Mouse (Mus musculus) CH12.LX (cell line): ENCODE measurements around the gene Specc1l. TPM values are rescaled to one million over a fixed set of nuclear protein-coding genes. Genes with fewer than 3 reads are reported as not detected.

ENCODE experiments used
- DNase-seq: peaks from one replicate; pipeline ENCODE4 v3.0.0-alpha.2; 2013; ENCODE audit errors: extremely low read depth
- H3K27ac ChIP-seq: 2 replicates; pipeline ENCODE4 v1.5.1; 2012; ENCODE audit warnings: low read depth, mild to moderate bottlenecking, control low read depth, moderate library complexity; ENCODE audit not compliant: insufficient read depth
- H3K27me3 ChIP-seq: replicated peaks from 2 replicates; pipeline ENCODE3; 2012; ENCODE audit warnings: inconsistent platforms
- H3K36me3 ChIP-seq, 2 experiments: replicated peaks in 1 of 2; 2 replicates each; pipeline versions ENCODE3 to v1.6.1; 2012; ENCODE audit warnings: inconsistent platforms in 1 of 2, low read length in 1 of 2, mild to moderate bottlenecking in 1 of 2, mixed read lengths in 1 of 2, moderate library complexity in 1 of 2; ENCODE audit not compliant: control insufficient read depth in 1 of 2, insufficient read depth in 1 of 2
- H3K4me1 ChIP-seq, 2 experiments: 2 replicates each; pipeline ENCODE4 v1.6.1; 2012; ENCODE audit warnings: inconsistent platforms in 1 of 2, moderate library complexity in 1 of 2; ENCODE audit not compliant: insufficient read depth in 2 of 2, control insufficient read depth in 1 of 2
- H3K4me2 ChIP-seq: 2 replicates; pipeline ENCODE4 v1.6.1; 2012; ENCODE audit warnings: low read depth, mild to moderate bottlenecking, control low read depth; ENCODE audit not compliant: poor library complexity, insufficient read depth, severe bottlenecking
- H3K4me3 ChIP-seq, 3 experiments: fragments of 150-350 bp in 1 of 3; sonication (generic) in 1 of 3; replicated peaks in 1 of 3; 2 replicates each; pipeline versions ENCODE3 to v1.5.1; 2011 to 2012; ENCODE audit warnings: low read depth in 2 of 3, low read length in 2 of 3, mild to moderate bottlenecking in 2 of 3, moderate library complexity in 2 of 3, control low read depth in 1 of 3, improper control_type of control experiment in 1 of 3, inconsistent platforms in 1 of 3, mixed read lengths in 1 of 3; ENCODE audit not compliant: poor library complexity in 1 of 3
- H3K79me2 ChIP-seq: replicated peaks from 2 replicates; pipeline ENCODE4 v1.6.1; 2012; ENCODE audit warnings: mild to moderate bottlenecking, moderate library complexity; ENCODE audit not compliant: control insufficient read depth, poor library complexity, insufficient read depth, severe bottlenecking; ENCODE audit errors: extremely low read depth
- H3K9ac ChIP-seq: 2 replicates; pipeline ENCODE4 v1.6.1; 2012; ENCODE audit warnings: low read depth, mild to moderate bottlenecking, control low read depth, moderate library complexity; ENCODE audit not compliant: insufficient read depth
- H3K9me3 ChIP-seq: replicated peaks from 2 replicates; pipeline ENCODE3; 2012; ENCODE audit warnings: low read length, inconsistent platforms, mixed read lengths
- E2F4 ChIP-seq: IDR thresholded peaks from 2 replicates; pipeline ENCODE4 v1.6.1; 2011; ENCODE audit warnings: low read depth, low read length, improper control_type of control experiment; ENCODE audit not compliant: insufficient replicate concordance
- EP300 ChIP-seq: IDR thresholded peaks from 2 replicates; pipeline ENCODE4 v1.6.1; 2011; ENCODE audit warnings: low read length, improper control_type of control experiment
- ETS1 ChIP-seq: conservative IDR thresholded peaks from 2 replicates; pipeline ENCODE4 v1.6.1; 2012; ENCODE audit warnings: low read depth, mild to moderate bottlenecking, inconsistent platforms, low read length, improper control_type of control experiment, moderate library complexity
- HCFC1 ChIP-seq: IDR thresholded peaks from 2 replicates; pipeline ENCODE4 v1.6.1; 2012; ENCODE audit warnings: low read depth, mild to moderate bottlenecking, inconsistent platforms, low read length, improper control_type of control experiment
- IRF4 ChIP-seq: IDR thresholded peaks from 2 replicates; pipeline ENCODE4 v1.6.1; 2014; ENCODE audit warnings: low read depth, mild to moderate bottlenecking, inconsistent platforms, low read length, improper control_type of control experiment
- KAT2A ChIP-seq: IDR thresholded peaks from 2 replicates; pipeline ENCODE4 v1.6.1; 2012; ENCODE audit warnings: low read length, improper control_type of control experiment, inconsistent platforms; ENCODE audit not compliant: insufficient replicate concordance
- MAFK ChIP-seq: IDR thresholded peaks from 2 replicates; pipeline ENCODE4 v1.6.1; 2011; ENCODE audit warnings: low read length, improper control_type of control experiment; ENCODE audit not compliant: insufficient replicate concordance
- MAZ ChIP-seq: IDR thresholded peaks from 2 replicates; pipeline ENCODE4 v1.6.1; 2012; ENCODE audit warnings: low read depth, mild to moderate bottlenecking, inconsistent platforms, low read length, improper control_type of control experiment, moderate library complexity
- MEF2A ChIP-seq: IDR thresholded peaks from 2 replicates; pipeline ENCODE4 v1.6.1; 2014; ENCODE audit warnings: low read depth, mild to moderate bottlenecking, inconsistent platforms, low read length, improper control_type of control experiment, borderline replicate concordance
- POLR2A ChIP-seq: IDR thresholded peaks from 2 replicates; pipeline ENCODE4 v1.6.1; 2011; ENCODE audit warnings: low read depth, mild to moderate bottlenecking, improper control_type of control experiment, low read length
- RAD21 ChIP-seq: IDR thresholded peaks from 2 replicates; pipeline ENCODE4 v1.6.1; 2011; ENCODE audit warnings: low read depth, mild to moderate bottlenecking, low read length, improper control_type of control experiment, moderate library complexity
- SIN3A ChIP-seq: IDR thresholded peaks from 2 replicates; pipeline ENCODE4 v1.6.1; 2012; ENCODE audit warnings: low read length, improper control_type of control experiment, inconsistent platforms
- TBP ChIP-seq: conservative IDR thresholded peaks from 2 replicates; pipeline ENCODE4 v1.6.1; 2011; ENCODE audit warnings: low read depth, low read length, improper control_type of control experiment
- USF1 ChIP-seq: IDR thresholded peaks from 2 replicates; pipeline ENCODE4 v1.6.1; 2014; ENCODE audit warnings: low read depth, mild to moderate bottlenecking, inconsistent platforms, low read length, improper control_type of control experiment
- ZMIZ1 ChIP-seq: IDR thresholded peaks from 2 replicates; pipeline ENCODE4 v1.6.1; 2012; ENCODE audit warnings: low read depth, mild to moderate bottlenecking, inconsistent platforms, low read length, improper control_type of control experiment
- dilution Hi-C: fragments of 300-500 bp; cut with MboI; formaldehyde crosslinking; loops from 2 replicates; pipeline ENCODE4 v1.14.3; 2020; ENCODE audit warnings: low sequenced_read_pairs; ENCODE audit not compliant: extremely low pct_unique_long_range_greater_than_20kb, extremely low pct_ligation_motif_present
- in situ Hi-C: fragments of 300-500 bp; cut with MboI; formaldehyde crosslinking; loops from 3 replicates; pipeline ENCODE4 v1.14.3; 2019; ENCODE audit warnings: low sequenced_read_pairs, low pct_ligation_motif_present, low pct_unique_long_range_greater_than_20kb, mixed read lengths
- polyA plus RNA-seq: library from polyadenylated mRNA; unstranded; fragments of >175 nt; gene quantifications from 2 replicates; pipeline ENCODE4 v1.2.1, GENCODE M21; 2012; ENCODE audit warnings: low read depth; ENCODE audit not compliant: insufficient read length
- total RNA-seq, 2 experiments: library from RNA; depleted of rRNA; stranded (reverse); fragments of 300-350 nt in 1 of 2; fragments of >200 nt in 1 of 2; gene quantifications; 2 replicates each; pipeline ENCODE4 v1.2.3; 2012 to 2014

Specc1l gene
- total and polyA plus RNA-seq, 3 experiments = 18.6 to 25.1 (median 21.1) TPM

- H3K27me3 ChIP-seq = no peaks in the 10 kb centered on the region
- no peak for TF ChIP-seq EP300
- TF ChIP-seq SIN3A = no peak
- no peak for TF ChIP-seq ETS1
- no peak for TF ChIP-seq TBP
- H3K9me3 ChIP-seq = no peaks in the 10 kb centered on the region
- in situ Hi-C loops (no loop called here), dilution Hi-C loops (no loop called here)
- H3K4me3 ChIP-seq = no peak overlapping the region
- H3K9ac ChIP-seq = no peak overlapping the region
- no peak overlapping the region for H3K4me2 ChIP-seq
- DNase-seq = no peak
- peaks cover 17 to 53% of the 10 kb centered on the region in 2 experiments for H3K4me1 ChIP-seq
- peaks cover 29 to 42% of the 10 kb centered on the region in 2 experiments for H3K36me3 ChIP-seq
- H3K27ac ChIP-seq = no peak overlapping the region
- H3K79me2 ChIP-seq = no peaks in the 10 kb centered on the region
Measured at GRCm38 (mm10) chr10:75335075-75335474, 123.2 kb downstream of the Specc1l start.

- Histone ChIP-seq H3K4me3 (no peak overlapping the region), H3K4me1 (peaks cover 11 to 34% of the 10 kb centered on the region in 2 experiments), H3K9me3 (no peaks in the 10 kb centered on the region), H3K36me3 (peaks cover 25 to 34% of the 10 kb centered on the region in 2 experiments), H3K9ac (no peak overlapping the region), H3K79me2 (no peaks in the 10 kb centered on the region), H3K27me3 (no peaks in the 10 kb centered on the region), H3K4me2 (no peak overlapping the region), H3K27ac (no peak overlapping the region)
- TF ChIP-seq HCFC1 = no peak
- no peak for TF ChIP-seq MEF2A
- TF ChIP-seq POLR2A = no peak
- TF ChIP-seq TBP = no peak
- TF ChIP-seq E2F4 = no peak
- TF ChIP-seq RAD21 = no peak
- TF ChIP-seq ZMIZ1 = no peak
- TF ChIP-seq MAFK = no peak
- TF ChIP-seq USF1 = no peak
- no peak for TF ChIP-seq MAZ
- in situ Hi-C loops = no loop called here
- dilution Hi-C loops = no loop called here
- no peak for DNase-seq
Measured at GRCm38 (mm10) chr10:75337231-75337630, 125.4 kb downstream of the Specc1l start.

GRCm38 (mm10) chr10:75338852-75339251, 127.0 kb downstream of the Specc1l start:
- H3K4me3 ChIP-seq = no peak overlapping the region
- DNase-seq = no peak
- peaks cover 9 to 18% of the 10 kb centered on the region in 2 experiments for H3K36me3 ChIP-seq
- in situ Hi-C loops = no loop called here
- peaks cover 11 to 22% of the 10 kb centered on the region in 2 experiments for H3K4me1 ChIP-seq
- H3K27ac ChIP-seq = no peak overlapping the region
- H3K79me2 ChIP-seq = no peaks in the 10 kb centered on the region
- no peaks in the 10 kb centered on the region for H3K27me3 ChIP-seq
- dilution Hi-C loops = no loop called here
- H3K9ac ChIP-seq = no peak overlapping the region
- H3K4me2 ChIP-seq = no peak overlapping the region
- H3K9me3 ChIP-seq = no peaks in the 10 kb centered on the region
- TF ChIP-seq KAT2A = no peak
- 0 out of 2 replicates have a peak, but pooled peaks have one; percentile 20 for TF ChIP-seq IRF4
